Mouse (Mus musculus): ENCODE data around the gene Tmem88b. TPM values are rescaled to one million over a fixed set of nuclear protein-coding genes. Genes with fewer than 3 reads are reported as not detected.

Tmem88b gene
- 39.2 and 50.5 TPM in 2 replicates for polyA plus RNA-seq (2012; rRNA removed)

GRCm38 (mm10) chr4:155785819-155786218 lies at the start of gene Tmem88b:
Gene Tmem88b, minus strand, starts transcription at chr4:155785874.
- Histone ChIP-seq H3K27ac (ENCODE audit: insufficient read depth, low read length) (peak within 1 kb of the TSS; percentile 95), H3K4me3 (ENCODE audit: insufficient read depth, low read length) (peak within 1 kb of the TSS; percentile 57), H3K4me1 (ENCODE audit: control insufficient read depth, insufficient read depth, low read length) (no peaks in the 10 kb centered on the region)
- TF ChIP-seq POLR2A (IDR thresholded peaks at IDR 0.05; ENCODE audit: extremely low read depth, insufficient read depth, low read length) (peak; percentile 42; the same call in 1 of the 2 replicates), CTCF (IDR thresholded peaks at IDR 0.05; ENCODE audit: extremely low read depth, insufficient read depth, low read length) (no peak)

GRCm38 (mm10) chr4:155833836-155834235 lies 48.2 kb upstream of the Tmem88b start:
- H3K27ac ChIP-seq (ENCODE audit: insufficient read depth, low read length), result 0 out of 2 replicates have a peak overlapping the region, but pooled peaks have one; percentile 18
- no peak overlapping the region for H3K4me3 ChIP-seq (ENCODE audit: insufficient read depth, low read length)
- TF ChIP-seq CTCF (IDR thresholded peaks at IDR 0.05; ENCODE audit: extremely low read depth, insufficient read depth, low read length) (peak; percentile 59), POLR2A (IDR thresholded peaks at IDR 0.05; ENCODE audit: extremely low read depth, insufficient read depth, low read length) (no peak)
- peaks cover 4% of the 10 kb centered on the region for H3K4me1 ChIP-seq (ENCODE audit: control insufficient read depth, insufficient read depth, low read length)

DNA sequence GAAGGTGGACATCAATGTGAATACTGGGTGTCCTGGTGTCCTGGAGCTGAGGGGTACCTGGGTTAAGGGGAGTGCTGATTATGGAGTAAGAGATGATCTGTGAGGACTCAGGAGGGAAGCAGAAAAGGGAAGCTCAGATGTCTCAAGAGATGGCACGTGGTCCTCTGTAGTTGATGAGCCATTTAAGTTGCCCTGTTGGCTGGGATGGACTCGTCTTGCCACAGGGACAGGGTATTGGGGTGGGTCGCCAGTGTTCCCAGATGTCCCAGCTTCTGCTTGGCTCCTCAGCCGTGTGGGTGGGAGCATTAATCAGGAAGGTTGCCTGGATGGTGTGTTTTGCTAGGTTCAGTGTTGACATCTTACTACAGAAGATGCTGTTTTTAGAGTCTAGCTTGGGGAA lies 47.6 kb upstream of the Tmem88b start:
- Histone ChIP-seq H3K4me3 (ENCODE audit: insufficient read depth, low read length) (no peak overlapping the region), H3K27ac (ENCODE audit: insufficient read depth, low read length) (no peak overlapping the region), H3K4me1 (ENCODE audit: control insufficient read depth, insufficient read depth, low read length) (peaks cover 4% of the 10 kb centered on the region)
- TF ChIP-seq POLR2A (IDR thresholded peaks at IDR 0.05; ENCODE audit: extremely low read depth, insufficient read depth, low read length) (no peak), CTCF (IDR thresholded peaks at IDR 0.05; ENCODE audit: extremely low read depth, insufficient read depth, low read length) (no peak)

- no peak for TF ChIP-seq CTCF (IDR thresholded peaks at IDR 0.05; ENCODE audit: extremely low read depth, insufficient read depth, low read length)
- no peak for TF ChIP-seq POLR2A (IDR thresholded peaks at IDR 0.05; ENCODE audit: extremely low read depth, insufficient read depth, low read length)
- H3K4me3 ChIP-seq (ENCODE audit: insufficient read depth, low read length), result peak overlapping the region; percentile 80
- H3K4me1 ChIP-seq (ENCODE audit: control insufficient read depth, insufficient read depth, low read length), result peaks cover 4% of the 10 kb centered on the region
- no peak overlapping the region for H3K27ac ChIP-seq (ENCODE audit: insufficient read depth, low read length)
Measured at GRCm38 (mm10) chr4:155832321-155832720, 46.6 kb upstream of the Tmem88b start.

- H3K4me3 ChIP-seq (ENCODE audit: insufficient read depth, low read length), result peak overlapping the region; percentile 80
- TF ChIP-seq CTCF (IDR thresholded peaks at IDR 0.05; ENCODE audit: extremely low read depth, insufficient read depth, low read length) (no peak), POLR2A (IDR thresholded peaks at IDR 0.05; ENCODE audit: extremely low read depth, insufficient read depth, low read length) (no peak)
- H3K27ac ChIP-seq (ENCODE audit: insufficient read depth, low read length), result peak overlapping the region; percentile 32
- peaks cover 4% of the 10 kb centered on the region for H3K4me1 ChIP-seq (ENCODE audit: control insufficient read depth, insufficient read depth, low read length)
Measured at GRCm38 (mm10) chr4:155831831-155832230, 46.2 kb upstream of the Tmem88b start.

- Histone ChIP-seq H3K4me1 (ENCODE audit: control insufficient read depth, insufficient read depth, low read length) (peaks cover 4% of the 10 kb centered on the region), H3K4me3 (ENCODE audit: insufficient read depth, low read length) (peak within 1 kb of the TSS; percentile 80), H3K27ac (ENCODE audit: insufficient read depth, low read length) (peak within 1 kb of the TSS; percentile 32)
- TF ChIP-seq POLR2A (IDR thresholded peaks at IDR 0.05; ENCODE audit: extremely low read depth, insufficient read depth, low read length) (peak; percentile 68), CTCF (IDR thresholded peaks at IDR 0.05; ENCODE audit: extremely low read depth, insufficient read depth, low read length) (peak; percentile 72)
Measured at GRCm38 (mm10) chr4:155831205-155831766, 45.6 kb upstream of the Tmem88b start, which contains the start of gene Aurkaip1. Gene Aurkaip1, plus strand, starts transcription at chr4:155831272.

DNA sequence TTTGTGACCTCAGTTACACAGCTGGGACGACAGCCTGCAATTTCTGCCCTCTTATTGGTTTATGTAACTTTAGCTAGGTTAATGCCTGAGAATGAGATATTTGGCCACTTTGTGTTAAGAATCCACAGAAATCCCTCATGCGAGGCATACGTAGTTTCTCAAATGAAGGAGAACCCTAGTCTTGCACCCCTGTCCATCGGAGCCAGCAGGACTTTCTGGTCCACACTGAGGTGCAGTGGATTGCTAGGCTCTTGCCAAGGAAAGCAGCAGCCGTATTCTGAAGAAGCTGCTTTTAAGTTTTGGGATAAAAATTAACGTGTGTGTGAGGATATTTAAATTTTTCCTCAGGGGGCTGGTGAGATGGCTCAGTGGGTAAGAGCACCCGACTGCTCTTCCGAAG lies 44.9 kb upstream of the Tmem88b start:
- H3K27ac ChIP-seq (ENCODE audit: insufficient read depth, low read length), result no peak overlapping the region
- H3K4me3 ChIP-seq (ENCODE audit: insufficient read depth, low read length), result no peak overlapping the region; the same call in 1 of the 2 replicates
- peaks cover 4% of the 10 kb centered on the region for H3K4me1 ChIP-seq (ENCODE audit: control insufficient read depth, insufficient read depth, low read length)
- TF ChIP-seq POLR2A (IDR thresholded peaks at IDR 0.05; ENCODE audit: extremely low read depth, insufficient read depth, low read length), result no peak
- TF ChIP-seq CTCF (IDR thresholded peaks at IDR 0.05; ENCODE audit: extremely low read depth, insufficient read depth, low read length), result no peak

GRCm38 (mm10) chr4:155829866-155830265 lies 44.2 kb upstream of the Tmem88b start:
- peaks cover 4% of the 10 kb centered on the region for H3K4me1 ChIP-seq (ENCODE audit: control insufficient read depth, insufficient read depth, low read length)
- no peak overlapping the region for H3K27ac ChIP-seq (ENCODE audit: insufficient read depth, low read length)
- no peak for TF ChIP-seq POLR2A (IDR thresholded peaks at IDR 0.05; ENCODE audit: extremely low read depth, insufficient read depth, low read length)
- no peak for TF ChIP-seq CTCF (IDR thresholded peaks at IDR 0.05; ENCODE audit: extremely low read depth, insufficient read depth, low read length)
- H3K4me3 ChIP-seq (ENCODE audit: insufficient read depth, low read length), result no peak overlapping the region

DNA sequence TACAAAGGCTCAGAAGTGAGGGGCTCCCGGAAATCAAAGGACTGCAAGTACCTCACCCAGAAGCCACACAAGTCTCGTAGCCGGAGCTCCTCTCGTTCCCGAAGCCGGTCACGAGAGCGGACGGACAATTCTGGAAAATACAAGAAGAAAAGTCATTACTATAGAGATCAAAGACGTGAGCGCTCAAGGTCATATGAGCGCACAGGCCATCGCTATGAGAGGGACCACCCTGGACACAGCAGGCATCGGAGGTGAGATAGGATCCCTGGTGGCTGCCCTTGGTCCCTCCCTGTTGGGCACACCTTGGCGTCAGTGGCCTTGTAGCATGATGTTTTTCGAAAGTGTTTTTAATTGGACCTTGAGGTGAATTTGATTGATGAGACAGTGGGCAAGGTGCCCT lies 37.8 kb upstream of the Tmem88b start:
- Histone ChIP-seq H3K27ac (ENCODE audit: insufficient read depth, low read length) (no peak overlapping the region), H3K4me3 (ENCODE audit: insufficient read depth, low read length) (no peak overlapping the region), H3K4me1 (ENCODE audit: control insufficient read depth, insufficient read depth, low read length) (peaks cover 1% of the 10 kb centered on the region; the same call in 1 of the 2 replicates)
- TF ChIP-seq POLR2A (IDR thresholded peaks at IDR 0.05; ENCODE audit: extremely low read depth, insufficient read depth, low read length), result no peak
- no peak for TF ChIP-seq CTCF (IDR thresholded peaks at IDR 0.05; ENCODE audit: extremely low read depth, insufficient read depth, low read length)

- no peak overlapping the region for H3K4me3 ChIP-seq (ENCODE audit: insufficient read depth, low read length)
- TF ChIP-seq CTCF (IDR thresholded peaks at IDR 0.05; ENCODE audit: extremely low read depth, insufficient read depth, low read length), result no peak
- no peak for TF ChIP-seq POLR2A (IDR thresholded peaks at IDR 0.05; ENCODE audit: extremely low read depth, insufficient read depth, low read length)
- H3K4me1 ChIP-seq (ENCODE audit: control insufficient read depth, insufficient read depth, low read length), result peaks cover 1% of the 10 kb centered on the region; the same call in 1 of the 2 replicates
- no peak overlapping the region for H3K27ac ChIP-seq (ENCODE audit: insufficient read depth, low read length)
Measured at GRCm38 (mm10) chr4:155821025-155821424, 35.4 kb upstream of the Tmem88b start.

Data from cortical plate, adult 2 months (tissue).